Mouse (Mus musculus) ES-E14 (cell line): ENCODE measurements around the gene Cep55. TPM values are rescaled to one million over a fixed set of nuclear protein-coding genes. Genes with fewer than 3 reads are reported as not detected.

Experiments
- DNase-seq: peaks from one replicate; pipeline ENCODE4 v3.0.0-alpha.2; 2013; ENCODE audit warnings: low read depth, low spot score
- H3K27ac ChIP-seq: 2 replicates; pipeline ENCODE4 v1.5.1; 2012; ENCODE audit warnings: low read depth, mild to moderate bottlenecking, low read length, moderate library complexity, mixed read lengths; ENCODE audit not compliant: poor library complexity, insufficient read depth, severe bottlenecking
- H3K36me3 ChIP-seq: 2 replicates; pipeline ENCODE4 v1.6.1; 2012; ENCODE audit warnings: mild to moderate bottlenecking, low read length, moderate library complexity, mixed read lengths; ENCODE audit not compliant: control insufficient read depth, poor library complexity, insufficient read depth, severe bottlenecking
- H3K4me1 ChIP-seq, 2 experiments: fragments of 150-350 bp in 1 of 2; sonication (generic) in 1 of 2; 2 replicates each; pipeline ENCODE4 v1.6.1; 2012; ENCODE audit warnings: low read length in 2 of 2, mild to moderate bottlenecking in 1 of 2, mixed read lengths in 1 of 2; ENCODE audit not compliant: control insufficient read depth in 2 of 2, insufficient read depth in 2 of 2, poor library complexity in 1 of 2
- H3K4me3 ChIP-seq, 2 experiments: fragments of 150-350 bp in 1 of 2; sonication (generic) in 1 of 2; 2 replicates each; pipeline ENCODE4 v1.5.1; 2012; ENCODE audit warnings: low read length in 2 of 2, low read depth in 1 of 2, mild to moderate bottlenecking in 1 of 2, mixed read lengths in 1 of 2; ENCODE audit not compliant: insufficient read depth in 1 of 2, poor library complexity in 1 of 2, severe bottlenecking in 1 of 2
- H3K9ac ChIP-seq: 2 replicates; pipeline ENCODE4 v1.6.1; 2012; ENCODE audit warnings: low read depth, mild to moderate bottlenecking, low read length, mixed read lengths; ENCODE audit not compliant: poor library complexity, insufficient read depth, severe bottlenecking
- H3K9me3 ChIP-seq: fragments of 150-350 bp; sonication (generic); 2 replicates; pipeline ENCODE4 v1.6.1; 2012; ENCODE audit warnings: low read depth, mild to moderate bottlenecking, low read length; ENCODE audit not compliant: control insufficient read depth, insufficient read depth
- CHD2 ChIP-seq: IDR thresholded peaks from 2 replicates; pipeline ENCODE4 v1.6.1; 2014; ENCODE audit warnings: mild to moderate bottlenecking, low read depth, low read length, inconsistent platforms
- HCFC1 ChIP-seq: IDR thresholded peaks from 2 replicates; pipeline ENCODE4 v1.6.1; 2012; ENCODE audit warnings: low read length, inconsistent platforms, borderline replicate concordance; ENCODE audit not compliant: insufficient read depth
- MAFK ChIP-seq: IDR thresholded peaks from 2 replicates; pipeline ENCODE4 v1.6.1; 2014; ENCODE audit warnings: mild to moderate bottlenecking, low read depth, low read length, inconsistent platforms; ENCODE audit not compliant: insufficient read depth
- ZC3H11A ChIP-seq: IDR thresholded peaks from 2 replicates; pipeline ENCODE4 v1.6.1; 2012; ENCODE audit warnings: low read depth, mild to moderate bottlenecking, inconsistent platforms, low read length, borderline replicate concordance
- ZNF384 ChIP-seq: IDR thresholded peaks from 2 replicates; pipeline ENCODE4 v1.6.1; 2012; ENCODE audit warnings: low read depth, low read length, inconsistent platforms
- in situ Hi-C, 2 experiments: fragments of 600-800 bp; cut with MboI; formaldehyde crosslinking; loops; one replicate each; pipeline ENCODE4 v1.15.1; 2025; ENCODE audit warnings: low sequenced_read_pairs in 2 of 2, inconsistent platforms in 1 of 2; ENCODE audit not compliant: unreplicated experiment in 2 of 2
- total RNA-seq: library from RNA; depleted of rRNA; stranded (reverse); fragments of 300-350 nt; gene quantifications from 2 replicates; pipeline ENCODE4 v1.2.3, GENCODE M21; 2012; rRNA removed

The Cep55 gene
- 43.5 and 51.1 TPM in 2 replicates for total RNA-seq

- peak; percentile 99 for DNase-seq
- in situ Hi-C loops: no loop called here
- no peak for TF ChIP-seq MAFK
- TF ChIP-seq HCFC1: peak; percentile 57; the same call in 1 of the 2 replicates
- TF ChIP-seq ZC3H11A: no peak
- no peak for TF ChIP-seq ZNF384
- 0 out of 2 replicates have a peak, but pooled peaks have one; percentile 42 for TF ChIP-seq CHD2
These were observed at the start of gene Cep55 for GRCm38 (mm10) chr19:38054720-38055192. Cep55 (plus strand) TSS chr19:38055011.

GRCm38 (mm10) chr19:38011379-38011778 lies 43.4 kb upstream of the Cep55 start:
- in situ Hi-C loops: no loop called here

More at GRCm38 (mm10) chr19:38054720-38055192, at the start of gene Cep55:
- Histone ChIP-seq H3K36me3 (peaks cover 8% of the 10 kb centered on the region), H3K27ac (peak within 1 kb of the TSS; percentile 99), H3K4me1 (peaks cover 1 to 3% of the 10 kb centered on the region in 2 experiments; a peak in 2 of 4 replicates), H3K4me3 (peak within 1 kb of the TSS; percentile 96 to 98), H3K9me3 (no peaks in the 10 kb centered on the region), H3K9ac (peak within 1 kb of the TSS; percentile 99)

GRCm38 (mm10) chr19:38014443-38014842 lies 40.4 kb upstream of the Cep55 start:
- in situ Hi-C loops: no loop called here
- no peak overlapping the region for H3K9ac ChIP-seq
- H3K9me3 ChIP-seq: no peaks in the 10 kb centered on the region

More at GRCm38 (mm10) chr19:38011379-38011778, 43.4 kb upstream of the Cep55 start:
- no peaks in the 10 kb centered on the region for H3K9me3 ChIP-seq
- no peak for DNase-seq
- no peak overlapping the region for H3K27ac ChIP-seq
- no peak overlapping the region for H3K9ac ChIP-seq
- H3K36me3 ChIP-seq: no peaks in the 10 kb centered on the region
- peaks cover 0 to 2% of the 10 kb centered on the region in 2 experiments; a peak in 1 of 4 replicates for H3K4me1 ChIP-seq
- no peak for TF ChIP-seq ZNF384
- TF ChIP-seq HCFC1: no peak
- TF ChIP-seq ZC3H11A: no peak
- TF ChIP-seq CHD2: no peak
- no peak for TF ChIP-seq MAFK
- no peak overlapping the region for H3K4me3 ChIP-seq

GRCm38 (mm10) chr19:38015180-38015872 lies 39.5 kb upstream of the Cep55 start:
- H3K36me3 ChIP-seq: no peaks in the 10 kb centered on the region
- H3K27ac ChIP-seq: no peak overlapping the region; the same call in 1 of the 2 replicates
- peaks cover 0 to 2% of the 10 kb centered on the region in 2 experiments; a peak in 1 of 4 replicates for H3K4me1 ChIP-seq
- DNase-seq: peak; percentile 50
- no peaks in the 10 kb centered on the region for H3K9me3 ChIP-seq
- TF ChIP-seq ZNF384 (0 out of 2 replicates have a peak, but pooled peaks have one; percentile 48), ZC3H11A (no peak), HCFC1 (no peak), CHD2 (no peak), MAFK (peak; percentile 81)
- in situ Hi-C loops: no loop called here
- no peak overlapping the region for H3K9ac ChIP-seq
- H3K4me3 ChIP-seq: no peak overlapping the region

More at GRCm38 (mm10) chr19:38014443-38014842, 40.4 kb upstream of the Cep55 start:
- no peak overlapping the region for H3K4me3 ChIP-seq
- TF ChIP-seq CHD2: no peak
- no peak for TF ChIP-seq MAFK
- TF ChIP-seq ZNF384: no peak
- no peak for TF ChIP-seq ZC3H11A
- no peak for TF ChIP-seq HCFC1
- H3K27ac ChIP-seq: no peak overlapping the region
- H3K36me3 ChIP-seq: no peaks in the 10 kb centered on the region
- H3K4me1 ChIP-seq: peaks cover 0 to 2% of the 10 kb centered on the region in 2 experiments; a peak in 1 of 4 replicates
- no peak for DNase-seq
